Mouse (Mus musculus): ENCODE results near the gene Nup133. TPM values are rescaled to one million over a fixed set of nuclear protein-coding genes. Genes with fewer than 3 reads are reported as not detected.

Gene Nup133
- polyA plus RNA-seq, 1 experiment from 2014 or later: 51.8 TPM

DNA sequence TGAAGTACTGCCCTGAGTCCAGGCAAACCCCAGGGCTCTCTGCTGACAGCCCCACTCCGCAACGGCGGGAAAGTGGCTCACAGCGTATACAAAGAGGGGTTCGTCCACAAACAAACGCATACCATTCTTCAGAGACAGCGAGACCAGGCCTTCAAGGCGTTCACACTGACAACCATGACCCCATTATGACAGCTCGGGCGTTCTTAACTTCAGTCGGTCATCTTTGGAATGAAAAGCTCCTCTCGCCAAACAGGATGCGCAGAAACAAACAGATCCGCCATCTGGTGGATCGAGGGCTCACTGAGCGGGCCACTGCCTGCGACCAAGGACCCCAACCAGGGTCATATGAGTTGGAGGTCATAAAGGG, 90.5 kb downstream of the Nup133 start:
- Histone ChIP-seq H3K4me3 (peak overlapping the region; percentile 94), H3K27me3 (peaks cover 32% of the 10 kb centered on the region), H3K9me3 (no peaks in the 10 kb centered on the region), H3K4me2 (replicated peaks) (peak overlapping the region; percentile 86), H3K36me3 (no peaks in the 10 kb centered on the region), H3K4me1 (peaks cover 13% of the 10 kb centered on the region), H3K9ac (replicated peaks) (peak overlapping the region; percentile 81), H3K27ac (replicated peaks) (peak overlapping the region; percentile 81)
- under 1% methylated on average over 17 of the region's 17 CpGs for WGBS
- peak; percentile 35 for ATAC-seq (ENCODE audit: low FRiP score, low read depth)

DNA sequence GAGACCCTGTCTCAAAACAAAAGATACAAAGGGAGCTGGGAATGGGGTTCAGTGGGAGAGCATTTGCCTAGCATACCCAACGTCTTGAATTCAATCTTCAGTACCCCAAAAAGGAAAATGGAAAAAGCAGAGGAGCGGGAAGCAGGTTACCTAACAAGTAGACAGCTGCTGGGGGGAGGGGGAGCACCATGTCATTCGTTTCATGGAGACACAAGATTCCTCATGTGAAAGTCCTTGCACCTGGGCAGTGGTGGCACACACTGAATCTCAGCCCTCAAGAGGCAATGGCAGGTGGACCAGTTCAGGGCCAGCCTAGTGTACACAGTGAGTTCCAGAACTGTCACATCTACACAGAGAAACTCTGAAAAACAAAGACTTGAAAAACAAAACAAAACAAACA, 91.7 kb downstream of the Nup133 start:
- Histone ChIP-seq H3K27ac (replicated peaks) (no peak overlapping the region), H3K27me3 (peaks cover 22% of the 10 kb centered on the region), H3K9me3 (no peaks in the 10 kb centered on the region), H3K4me2 (replicated peaks) (peak overlapping the region; percentile 86), H3K9ac (replicated peaks) (no peak overlapping the region), H3K4me3 (no peak overlapping the region), H3K36me3 (no peaks in the 10 kb centered on the region), H3K4me1 (peaks cover 13% of the 10 kb centered on the region)
- no peak for ATAC-seq (ENCODE audit: low FRiP score, low read depth)
- 63% methylated on average over 3 of the region's 3 CpGs for WGBS

DNA sequence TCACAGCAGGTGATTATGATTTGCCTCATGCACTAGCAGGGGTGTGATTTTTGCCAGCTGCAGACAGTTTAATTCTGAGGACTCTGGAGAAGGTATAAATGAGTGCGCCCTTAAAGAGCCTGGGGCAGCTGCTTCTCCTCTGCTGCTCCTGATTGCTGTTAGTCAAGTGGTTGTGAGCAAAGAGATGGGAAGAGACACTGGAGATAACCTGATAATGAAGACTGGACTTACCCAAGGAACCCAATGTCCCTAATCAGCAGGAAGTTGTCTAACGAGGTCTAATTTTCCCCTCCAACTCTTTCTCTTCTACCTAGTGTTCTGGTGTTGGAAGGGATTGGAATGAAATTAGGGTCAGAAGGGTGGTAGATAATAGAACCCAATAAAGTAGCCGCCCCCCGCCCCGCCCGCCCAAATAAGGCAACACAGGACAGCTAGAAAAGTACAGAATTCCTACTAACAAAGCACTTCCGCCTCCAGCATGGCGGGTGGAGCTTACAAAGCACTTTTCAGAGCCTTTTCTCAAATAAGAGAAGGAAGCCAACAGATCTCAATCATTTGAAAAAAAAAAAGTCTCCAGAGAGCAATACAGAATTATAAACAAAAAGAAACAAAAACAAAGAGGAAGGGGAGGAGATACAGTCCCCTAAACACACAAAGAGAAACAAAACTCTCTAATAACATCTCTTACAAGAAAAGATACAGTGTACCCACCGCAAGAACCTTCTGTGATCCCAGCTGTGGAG, 94.2 kb downstream of the Nup133 start:
- whole genome bisulfite sequencing: 89% methylated on average over 9 of the region's 9 CpGs
- Histone ChIP-seq H3K4me2 (replicated peaks) (no peak overlapping the region), H3K27me3 (no peaks in the 10 kb centered on the region), H3K4me3 (no peak overlapping the region), H3K4me1 (peaks cover 13% of the 10 kb centered on the region), H3K9me3 (no peaks in the 10 kb centered on the region), H3K36me3 (no peaks in the 10 kb centered on the region), H3K27ac (replicated peaks) (no peak overlapping the region), H3K9ac (replicated peaks) (no peak overlapping the region)
- ATAC-seq (ENCODE audit: low FRiP score, low read depth): no peak

DNA sequence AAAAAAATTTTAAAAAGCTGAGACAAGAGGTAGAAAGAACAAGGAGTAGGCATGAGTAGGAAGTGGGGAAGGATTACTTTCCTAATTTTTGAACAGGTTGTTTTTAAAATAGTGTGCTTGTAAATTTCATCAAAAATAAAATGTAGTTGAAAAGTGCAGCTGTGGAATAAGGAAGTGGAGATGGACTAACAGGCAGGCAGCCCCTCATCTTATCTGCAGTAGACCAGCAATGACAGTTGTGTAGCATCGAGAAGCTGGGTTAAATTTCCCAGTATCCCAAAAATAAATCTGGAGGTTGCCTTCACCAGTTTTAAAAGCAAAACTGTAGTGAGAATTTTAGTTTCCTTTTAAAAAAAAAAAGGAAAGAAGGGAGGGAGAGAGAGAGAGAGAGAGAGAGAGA, 94.8 kb downstream of the Nup133 start:
- 94% methylated on average over 1 of the region's 1 CpGs for WGBS

DNA sequence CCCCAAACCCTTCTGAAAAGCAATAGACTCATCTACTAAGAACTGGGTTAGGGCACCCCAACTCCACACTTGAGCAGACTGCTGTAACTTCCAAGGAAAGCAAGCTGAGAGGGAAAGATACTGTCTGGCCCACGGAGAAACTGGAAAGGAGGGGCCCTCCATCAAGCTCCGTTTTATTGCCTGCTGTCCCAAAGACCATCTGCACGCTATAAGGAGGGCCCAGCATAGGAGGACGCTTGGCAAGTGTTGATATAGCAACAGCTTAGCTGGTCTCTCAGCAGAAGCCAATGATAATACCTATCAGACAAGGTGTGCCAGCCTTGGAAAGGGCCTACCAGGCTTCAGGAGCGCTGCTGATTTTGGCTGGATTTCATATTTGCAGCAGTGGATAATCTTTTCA, 97.5 kb downstream of the Nup133 start:
- Histone ChIP-seq H3K36me3 (no peaks in the 10 kb centered on the region), H3K9ac (replicated peaks) (no peak overlapping the region), H3K27ac (replicated peaks) (no peak overlapping the region), H3K27me3 (no peaks in the 10 kb centered on the region), H3K4me2 (replicated peaks) (no peak overlapping the region), H3K4me3 (no peak overlapping the region), H3K4me1 (no peaks in the 10 kb centered on the region), H3K9me3 (no peaks in the 10 kb centered on the region)
- no peak for ATAC-seq (ENCODE audit: low FRiP score, low read depth)
- WGBS: 69% methylated on average over 5 of the region's 5 CpGs

More for the DNA sequence above, 94.8 kb downstream of the Nup133 start:
- no peak overlapping the region for H3K4me3 ChIP-seq
- H3K9me3 ChIP-seq: no peaks in the 10 kb centered on the region
- no peak overlapping the region for H3K27ac ChIP-seq (replicated peaks)
- no peak overlapping the region for H3K9ac ChIP-seq (replicated peaks)
- H3K36me3 ChIP-seq: no peaks in the 10 kb centered on the region
- ATAC-seq (ENCODE audit: low FRiP score, low read depth): no peak
- H3K4me2 ChIP-seq (replicated peaks): no peak overlapping the region
- H3K27me3 ChIP-seq: no peaks in the 10 kb centered on the region
- peaks cover 13% of the 10 kb centered on the region for H3K4me1 ChIP-seq

DNA sequence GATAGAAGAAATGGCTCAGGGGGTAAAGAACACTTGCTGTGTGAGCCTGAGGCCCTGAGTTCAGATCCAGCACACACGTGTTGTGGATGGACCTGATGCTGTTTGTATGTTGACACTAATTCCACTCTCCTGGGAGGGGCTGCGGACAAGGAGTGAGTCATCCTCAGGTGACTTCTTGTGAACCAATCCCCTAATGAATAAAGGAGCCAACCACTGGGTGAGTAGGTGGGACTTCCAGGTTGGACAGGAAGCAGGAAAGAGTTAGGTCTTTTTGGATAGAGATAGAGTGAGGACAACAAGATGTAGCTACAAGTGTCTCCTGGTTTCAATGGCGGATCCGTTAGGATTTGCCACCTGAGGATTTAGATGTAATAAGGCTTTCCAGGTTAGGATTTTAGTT, 99.7 kb downstream of the Nup133 start:
- Histone ChIP-seq H3K27me3 (no peaks in the 10 kb centered on the region), H3K36me3 (no peaks in the 10 kb centered on the region), H3K9ac (replicated peaks) (no peak overlapping the region), H3K4me1 (no peaks in the 10 kb centered on the region), H3K4me3 (no peak overlapping the region), H3K27ac (replicated peaks) (no peak overlapping the region), H3K9me3 (no peaks in the 10 kb centered on the region), H3K4me2 (replicated peaks) (no peak overlapping the region)
- whole genome bisulfite sequencing: 89% methylated on average over 4 of the region's 4 CpGs
- no peak for ATAC-seq (ENCODE audit: low FRiP score, low read depth)

DNA sequence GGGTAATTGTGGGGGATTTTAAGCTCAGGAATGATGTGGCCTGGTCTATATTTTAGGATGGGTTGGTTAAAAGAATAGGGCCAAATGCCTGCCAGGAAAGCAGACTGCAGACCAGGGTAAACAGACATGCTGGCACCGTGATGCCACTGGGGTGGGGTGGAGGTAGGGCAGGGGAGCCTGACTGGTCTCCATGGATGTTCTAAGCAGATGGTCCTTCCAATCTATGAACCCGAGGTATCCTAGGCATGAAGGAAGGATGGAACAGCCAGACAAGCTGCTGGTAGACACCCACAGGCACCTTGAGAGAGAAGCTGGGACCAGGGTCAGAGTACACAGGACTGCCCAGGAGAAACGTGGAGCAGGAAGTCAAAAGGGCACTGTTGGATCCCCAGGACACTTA, 101.5 kb downstream of the Nup133 start:
- 73% methylated on average over 3 of the region's 3 CpGs for WGBS
- Histone ChIP-seq H3K9me3 (no peaks in the 10 kb centered on the region), H3K9ac (replicated peaks) (no peak overlapping the region), H3K4me2 (replicated peaks) (no peak overlapping the region), H3K27me3 (no peaks in the 10 kb centered on the region), H3K4me3 (no peak overlapping the region), H3K27ac (replicated peaks) (no peak overlapping the region), H3K4me1 (no peaks in the 10 kb centered on the region), H3K36me3 (0 out of 2 replicates have a peak, but pooled peaks cover 2% of the 10 kb centered on the region)
- ATAC-seq (ENCODE audit: low FRiP score, low read depth): no peak

Other genes starting within 250 kb of the Nup133 start
- 55.3 and 57.8 TPM in 2 replicates for gene Rab4a, start 143.3 kb downstream of the Nup133 start, polyA plus RNA-seq (2016; fragmentation: Nextera tagmentation; extraction: Ambion mirVana)
- 9.3 and 11.0 TPM in 2 replicates for gene Ccsap, start 89.1 kb downstream of the Nup133 start, polyA plus RNA-seq (2016; fragmentation: Nextera tagmentation; extraction: Ambion mirVana)
- 0.88 and 1.2 TPM in 2 replicates for gene Acta1, start 54.5 kb downstream of the Nup133 start, polyA plus RNA-seq (2016; fragmentation: Nextera tagmentation; extraction: Ambion mirVana)
- 18.1 and 21.5 TPM in 2 replicates for gene Abcb10, start 33.9 kb upstream of the Nup133 start, polyA plus RNA-seq (2016; fragmentation: Nextera tagmentation; extraction: Ambion mirVana)
- gene Taf5l, start 72.1 kb upstream of the Nup133 start, polyA plus RNA-seq (2016; fragmentation: Nextera tagmentation; extraction: Ambion mirVana): 36.0 and 36.3 TPM in 2 replicates
- gene Urb2, start 72.2 kb upstream of the Nup133 start, polyA plus RNA-seq (2016; fragmentation: Nextera tagmentation; extraction: Ambion mirVana): 6.1 and 7.0 TPM in 2 replicates